Mouse (Mus musculus) left cerebral cortex, adult 2 months (tissue): ENCODE measurements around the gene Arhgap15. TPM values are rescaled to one million over a fixed set of nuclear protein-coding genes. Genes with fewer than 3 reads are reported as not detected.

Source experiments
- DNase-seq, 2 experiments: peaks; one replicate each; pipeline ENCODE4 v3.0.0; 2021 to 2022; ENCODE audit warnings: low spot score in 2 of 2, mixed read lengths in 1 of 2; ENCODE audit errors: extremely low spot score in 1 of 2
- H3K27ac ChIP-seq: fragments of 200-600 bp; 2 replicates; pipeline ENCODE4 v1.8.1; 2022
- H3K4me3 ChIP-seq: fragments of 200-600 bp; 2 replicates; pipeline ENCODE4 v1.8.1; 2022
- CTCF ChIP-seq: fragments of 200-600 bp; IDR thresholded peaks from 2 replicates; pipeline ENCODE4 v1.8.1; 2022; ENCODE audit warnings: antibody characterized with exemption, mild to moderate bottlenecking, moderate library complexity
- intact Hi-C: fragments of 180-260 bp; cut with DNase I; formaldehyde crosslinking; loops from one replicate; pipeline ENCODE4 v1.15.1; 2025
- total RNA-seq, 2 experiments: library from RNA; stranded (reverse); gene quantifications; 2 replicates each; pipeline ENCODE4 v1.2.3; 2021

The Arhgap15 gene
- total RNA-seq, 2 experiments from 2014 or later: 9.7 to 12.8 TPM

DNA sequence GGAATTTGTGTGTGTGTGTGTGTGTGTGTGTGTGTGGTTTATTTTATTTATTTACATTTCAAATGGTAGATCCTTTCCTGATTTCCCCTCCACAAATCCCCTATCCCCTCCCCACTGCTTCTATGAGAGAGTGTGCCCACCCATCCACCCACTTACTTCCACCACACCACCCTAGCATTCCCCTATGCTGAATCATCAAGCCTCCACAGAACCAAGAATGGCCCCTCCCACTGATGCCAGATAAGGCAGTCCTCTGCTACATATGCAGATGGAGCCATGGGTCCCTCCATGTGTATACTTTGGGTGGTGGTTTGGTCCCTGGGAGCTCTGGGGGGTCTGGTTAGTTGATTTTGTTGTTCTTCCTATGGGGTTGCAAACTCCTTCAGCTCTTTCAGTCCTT lies 210.6 kb downstream of the Arhgap15 start:
- intact Hi-C loops: no loop called here
- TF ChIP-seq CTCF: no peak

DNA sequence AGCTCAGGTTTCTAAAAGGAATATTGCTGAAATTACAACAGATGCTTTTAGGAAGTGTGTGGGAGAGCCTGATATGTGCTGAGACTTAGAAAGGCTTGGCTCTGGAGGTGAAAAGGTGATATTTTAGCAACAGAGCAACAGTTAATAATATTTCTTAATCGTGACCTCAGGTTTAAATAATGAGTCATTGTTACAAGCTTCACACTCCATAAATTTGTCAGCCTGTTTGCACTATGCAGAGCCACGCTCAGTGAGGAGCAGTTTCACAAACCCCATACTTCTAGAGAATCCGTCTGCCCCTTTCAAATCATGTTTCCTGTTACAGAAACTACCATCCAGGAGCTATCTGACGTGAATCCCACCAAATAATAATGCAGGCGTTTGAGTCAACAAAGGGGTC lies 213.8 kb downstream of the Arhgap15 start:
- Histone ChIP-seq H3K4me3 (no peak overlapping the region), H3K27ac (no peak overlapping the region)
- TF ChIP-seq CTCF: no peak
- no peak for DNase-seq
- intact Hi-C loops: no loop called here

More for the DNA sequence above, 210.6 kb downstream of the Arhgap15 start:
- Histone ChIP-seq H3K4me3 (no peak overlapping the region), H3K27ac (no peak overlapping the region)
- no peak for DNase-seq

DNA sequence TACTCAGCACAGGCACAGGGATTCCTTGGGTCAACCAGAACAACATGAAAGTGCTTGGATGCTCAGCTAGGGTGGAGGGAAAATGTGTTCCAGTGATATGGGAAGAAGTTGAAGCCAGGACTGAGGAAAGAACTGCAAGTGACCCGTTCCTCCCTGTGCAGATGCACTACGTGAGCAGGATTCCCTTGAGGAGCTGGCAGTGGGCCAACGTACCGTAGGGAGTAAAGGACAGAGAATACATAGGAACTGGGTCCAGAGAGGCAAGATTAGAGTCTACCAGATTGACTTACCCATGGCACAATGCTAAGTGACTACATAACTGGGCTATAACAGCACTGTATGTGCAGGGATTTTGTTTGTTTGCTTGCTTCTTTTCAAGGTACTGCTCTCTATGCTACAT lies 220.0 kb downstream of the Arhgap15 start:
- intact Hi-C loops: no loop called here
- H3K27ac ChIP-seq: no peak overlapping the region
- DNase-seq: no peak
- no peak for TF ChIP-seq CTCF
- no peak overlapping the region for H3K4me3 ChIP-seq

DNA sequence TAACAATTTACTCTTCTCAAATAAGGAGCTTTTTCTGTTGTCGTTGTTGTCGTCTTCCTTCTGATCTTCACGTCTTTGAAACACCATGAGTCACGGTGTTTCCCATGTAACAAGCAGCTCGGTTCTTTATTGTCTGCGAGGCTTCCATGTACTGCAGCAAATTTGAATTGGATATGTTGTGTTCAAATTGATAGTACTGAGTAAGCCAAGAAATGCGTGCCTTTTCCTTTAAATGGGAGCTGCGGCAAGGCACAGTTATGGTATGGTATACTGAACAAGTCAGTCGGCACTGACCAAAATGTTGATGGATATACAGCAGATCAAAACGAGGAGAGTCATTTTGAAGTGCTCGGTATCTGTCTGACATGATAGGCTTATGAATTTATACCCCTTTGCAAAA lies 229.1 kb downstream of the Arhgap15 start:
- no peak for TF ChIP-seq CTCF
- peak in 1 of 2 experiments; percentile 25 for DNase-seq
- Histone ChIP-seq H3K4me3 (peak overlapping the region; percentile 18; the same call in 1 of the 2 replicates), H3K27ac (peak overlapping the region; percentile 89)
- intact Hi-C loops: no loop called here

DNA sequence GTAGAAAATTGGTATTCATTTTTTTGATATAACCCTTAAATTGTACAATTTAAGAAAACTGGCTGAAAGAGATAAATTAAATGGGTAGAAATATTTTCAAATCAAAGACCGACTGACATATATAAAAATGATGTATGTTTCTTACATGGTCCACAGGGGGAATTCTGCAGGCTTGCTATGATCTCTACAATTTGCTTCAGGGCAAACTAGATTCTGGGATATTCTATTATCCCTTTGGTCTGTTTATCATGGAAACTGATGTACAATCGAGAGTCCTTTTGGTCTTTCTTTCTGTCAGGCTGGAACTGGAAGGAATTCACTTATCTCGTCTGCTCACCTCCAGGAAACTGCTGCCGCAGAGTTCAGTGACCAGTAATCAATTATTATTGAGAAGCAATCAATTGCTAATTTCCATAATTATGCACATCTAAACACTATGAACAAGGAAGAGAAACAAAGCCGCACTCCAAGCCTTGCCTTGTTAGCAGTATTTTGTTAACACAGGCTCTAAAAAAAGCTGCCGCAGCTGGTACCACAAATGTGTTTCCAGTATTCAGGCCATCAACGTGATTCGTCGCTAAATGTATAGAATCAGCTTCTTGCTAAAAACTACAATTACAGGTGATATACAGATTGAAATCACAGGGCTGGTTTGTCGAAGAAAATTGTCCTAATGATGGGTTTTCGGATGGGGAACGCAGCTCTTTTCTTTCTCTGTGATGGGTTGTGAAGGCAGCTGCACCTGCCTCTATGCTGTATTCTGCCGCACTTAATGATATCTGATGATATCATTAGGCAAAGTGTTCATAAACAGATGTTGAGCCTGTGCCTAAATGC lies 229.8 kb downstream of the Arhgap15 start:
- peak overlapping the region; percentile 89 for H3K27ac ChIP-seq
- no peak overlapping the region for H3K4me3 ChIP-seq
- intact Hi-C loops: no loop called here
- no peak for TF ChIP-seq CTCF
- no peak for DNase-seq

- no peak for TF ChIP-seq CTCF
- H3K4me3 ChIP-seq: 0 out of 2 replicates have a peak overlapping the region, but pooled peaks have one; percentile 1
- DNase-seq: peak in 1 of 2 experiments; percentile 26
- intact Hi-C loops: loop anchor here (10.0 kb wide), 2 partner anchors 1019 to 1119 kb away; no protein-coding TSS in a partner anchor
- no peak overlapping the region for H3K27ac ChIP-seq
These were observed 237.4 kb downstream of the Arhgap15 start for GRCm38 (mm10) chr2:43986066-43986465.

DNA sequence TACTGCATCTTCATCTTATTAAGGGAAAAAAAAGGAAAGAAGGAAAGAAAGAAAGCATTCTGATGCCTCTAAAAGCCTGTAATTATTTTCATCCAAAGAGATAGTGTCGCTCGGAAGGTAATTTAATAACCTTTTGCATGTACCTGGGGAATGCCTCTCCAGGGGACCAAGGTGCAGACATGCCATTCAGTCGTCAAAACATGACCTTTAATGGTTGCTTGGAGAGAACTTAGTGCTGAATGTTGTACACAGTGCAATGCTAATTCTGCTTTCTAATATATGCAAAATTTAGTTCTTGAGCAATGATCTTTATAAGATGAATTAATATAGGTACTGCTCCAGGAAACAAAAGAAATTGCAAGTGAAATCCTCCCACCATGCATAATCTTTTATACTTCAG lies 239.3 kb downstream of the Arhgap15 start:
- H3K4me3 ChIP-seq: no peak overlapping the region
- no peak for TF ChIP-seq CTCF
- peak overlapping the region; percentile 68; the same call in 1 of the 2 replicates for H3K27ac ChIP-seq
- DNase-seq: no peak
- intact Hi-C loops: loop anchor here (10.0 kb wide), 2 partner anchors 1017 to 1117 kb away; no protein-coding TSS in a partner anchor

- Histone ChIP-seq H3K4me3 (no peak overlapping the region), H3K27ac (peak overlapping the region; percentile 68)
- no peak for TF ChIP-seq CTCF
- intact Hi-C loops: loop anchor here (2.0 to 10.0 kb wide), 3 partner anchors 23 to 1115 kb away; no protein-coding TSS in a partner anchor
- peak; percentile 38 to 76 for DNase-seq
These were observed 241.2 kb downstream of the Arhgap15 start for GRCm38 (mm10) chr2:43989850-43990249.

DNA sequence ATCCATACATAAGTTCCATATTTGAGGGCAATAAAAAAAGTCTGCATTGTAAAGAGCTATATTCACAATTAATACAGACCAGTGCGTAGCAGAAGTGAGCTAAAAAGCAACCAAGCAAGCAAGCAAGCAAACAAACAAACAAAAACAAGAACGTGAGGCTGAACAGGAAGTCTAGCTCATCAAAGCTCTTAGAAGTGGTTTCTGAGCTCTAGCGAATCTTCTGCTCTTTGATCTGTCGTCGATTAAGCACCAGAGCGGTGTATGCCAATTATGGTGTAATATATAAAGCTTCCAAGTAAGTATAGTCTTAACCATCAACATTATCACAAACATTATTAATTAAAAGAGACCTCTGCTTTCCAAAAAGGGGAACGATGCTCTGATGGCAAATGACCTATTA lies 243.9 kb downstream of the Arhgap15 start:
- DNase-seq: no peak
- TF ChIP-seq CTCF: no peak
- intact Hi-C loops: no loop called here
- Histone ChIP-seq H3K4me3 (no peak overlapping the region), H3K27ac (no peak overlapping the region)

DNA sequence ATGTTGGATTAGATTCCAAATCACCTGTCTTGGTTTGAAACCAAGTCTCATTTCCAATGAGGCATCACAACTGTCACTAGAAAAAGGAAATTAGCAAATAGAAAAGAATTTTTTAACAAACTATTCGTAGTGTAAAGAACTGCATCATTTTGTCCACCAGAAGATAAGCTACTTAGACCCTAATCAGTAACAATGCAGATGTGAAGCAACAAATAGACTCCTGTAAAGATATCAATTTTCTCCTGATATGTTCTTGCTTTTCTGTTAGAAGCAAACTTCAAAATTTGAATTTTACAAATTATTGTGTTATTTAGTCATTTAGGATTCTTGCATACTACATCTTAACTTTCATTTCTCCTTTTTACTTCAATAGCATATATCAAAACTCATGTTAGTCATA lies 253.8 kb downstream of the Arhgap15 start:
- DNase-seq: no peak
- Histone ChIP-seq H3K27ac (no peak overlapping the region), H3K4me3 (no peak overlapping the region)
- no peak for TF ChIP-seq CTCF
- intact Hi-C loops: no loop called here

- no peak for TF ChIP-seq CTCF
- no peak for DNase-seq
- no peak overlapping the region for H3K27ac ChIP-seq
- H3K4me3 ChIP-seq: no peak overlapping the region
- intact Hi-C loops: no loop called here
These were observed 261.6 kb downstream of the Arhgap15 start for GRCm38 (mm10) chr2:44010249-44010648.

- no peak for DNase-seq
These were observed 264.8 kb downstream of the Arhgap15 start for GRCm38 (mm10) chr2:44013388-44013787.

More at GRCm38 (mm10) chr2:44013388-44013787, 264.8 kb downstream of the Arhgap15 start:
- TF ChIP-seq CTCF: no peak
- intact Hi-C loops: loop anchor here (2.0 kb wide), 1 partner anchor 23 kb away; no protein-coding TSS in a partner anchor
- Histone ChIP-seq H3K27ac (peak overlapping the region; percentile 74), H3K4me3 (no peak overlapping the region)
